Mouse (Mus musculus) lung, postnatal 0 days (tissue): ENCODE data around the gene Gm13102. TPM values are rescaled to one million over a fixed set of nuclear protein-coding genes. Genes with fewer than 3 reads are reported as not detected.
"Not testable (repeated sequence)": the region's sequence is repeated elsewhere in the genome, so short reads cannot be mapped to it uniquely, and the experiment has no call there.

Experiments
- ATAC-seq: fragments of 200-750 bp; cut with Nextera tagmentation; 2 replicates; pipeline ENCODE4 v1.8.0; 2017; ENCODE audit warnings: moderate library complexity
- DNase-seq: peaks from one replicate; pipeline ENCODE4 v3.0.0-alpha.2; 2016; ENCODE audit warnings: low spot score
- H3K27ac ChIP-seq: fragments of 300-500 bp; sonication (generic); 2 replicates; pipeline ENCODE4 v1.5.1; 2014; ENCODE audit warnings: antibody characterized with exemption, mild to moderate bottlenecking, low read length, mixed read lengths
- H3K27me3 ChIP-seq: fragments of 300-500 bp; sonication (generic); replicated peaks from 2 replicates; pipeline ENCODE4 v1.6.1; 2014; ENCODE audit warnings: low read length, mixed read lengths; ENCODE audit not compliant: insufficient read depth
- H3K36me3 ChIP-seq: fragments of 300-500 bp; sonication (generic); 2 replicates; pipeline ENCODE4 v1.6.1; 2014; ENCODE audit warnings: low read length, mixed read lengths; ENCODE audit not compliant: insufficient read depth
- H3K4me1 ChIP-seq: fragments of 300-500 bp; sonication (generic); 2 replicates; pipeline ENCODE4 v1.6.1; 2014; ENCODE audit warnings: antibody characterized with exemption, low read depth, low read length, mixed read lengths; ENCODE audit not compliant: insufficient read depth
- H3K4me2 ChIP-seq: fragments of 300-500 bp; sonication (generic); replicated peaks from 2 replicates; pipeline ENCODE4 v1.6.1; 2014; ENCODE audit warnings: low read depth, mild to moderate bottlenecking, low read length, moderate library complexity, mixed read lengths
- H3K4me3 ChIP-seq: fragments of 300-500 bp; sonication (generic); 2 replicates; pipeline ENCODE4 v1.5.1; 2014; ENCODE audit warnings: low read depth, low read length
- H3K9ac ChIP-seq: fragments of 300-500 bp; sonication (generic); replicated peaks from 2 replicates; pipeline ENCODE4 v1.6.1; 2014; ENCODE audit warnings: low read depth, mild to moderate bottlenecking
- H3K9me3 ChIP-seq: fragments of 300-500 bp; sonication (generic); 2 replicates; pipeline ENCODE4 v1.6.1; 2016; ENCODE audit warnings: low read length, mixed read lengths
- WGBS: fragments of 180-500 bp; shearing (Covaris S2); extraction: QIAGEN DNeasy Blood & Tissue Kit; methylation state at CpG from one replicate; pipeline ENCODE4 v1.1.7; 2014; 5-methylcytosine and 5-hydroxymethylcytosine counted together
- polyA plus RNA-seq: library from polyadenylated mRNA; unstranded; fragments of >200 nt; fragmentation: Nextera tagmentation; extraction: Ambion mirVana; gene quantifications from 2 replicates; pipeline ENCODE4 v1.2.1, GENCODE M21; 2015

The Gm13102 gene
- polyA plus RNA-seq: not detected in 2 replicates

DNA sequence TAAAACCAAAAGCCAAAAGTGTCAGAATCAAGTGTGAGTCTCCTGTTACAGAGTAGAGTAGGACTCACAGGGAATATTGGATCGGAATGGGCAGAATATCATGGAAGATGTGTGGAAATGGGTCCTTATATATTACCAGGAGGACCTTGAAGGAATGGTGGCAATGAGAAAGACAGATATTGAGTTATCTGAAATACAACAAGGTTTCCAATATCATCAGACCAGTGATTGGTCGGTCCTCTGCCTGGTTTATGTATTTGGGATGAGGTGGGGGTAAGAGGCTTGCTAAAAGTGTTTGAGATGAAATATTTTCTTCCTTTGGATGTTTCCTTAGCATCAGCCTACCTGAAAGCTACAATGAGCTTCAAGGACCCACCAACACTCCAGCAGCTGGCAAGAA, at the start of gene Gm13102:
Gene Gm13102 (plus strand): TSS at position 301 of the 400 bp plus-strand sequence.
- H3K9ac ChIP-seq: not testable (repeated sequence)
- no CpG with 5 or more reads among the region's 2 CpGs for WGBS

GRCm38 (mm10) chr4:144058826-144059225, 47.4 kb upstream of the Gm13102 start, which contains the start of gene Pramel4:
Gene Pramel4, plus strand, starts transcription at chr4:144059126.
- not testable (repeated sequence) for DNase-seq, H3K27me3 ChIP-seq, H3K4me3 ChIP-seq, H3K27ac ChIP-seq, H3K4me1 ChIP-seq, H3K9ac ChIP-seq, ATAC-seq, H3K4me2 ChIP-seq, H3K9me3 ChIP-seq, H3K36me3 ChIP-seq
- 82% methylated on average over 3 of the region's 3 CpGs for WGBS

More for the DNA sequence above, at the start of gene Gm13102:
- H3K4me1 ChIP-seq, H3K4me2 ChIP-seq, ATAC-seq, H3K36me3 ChIP-seq, H3K9me3 ChIP-seq, H3K27me3 ChIP-seq, H3K27ac ChIP-seq, DNase-seq, H3K4me3 ChIP-seq: not testable (repeated sequence)

Other genes with a start within 250 kb of the Gm13102 start
- gene Pramef6, start 206.1 kb upstream of the Gm13102 start, polyA plus RNA-seq: not detected in 2 replicates
- not detected in 2 replicates for gene Pramef25, start 155.5 kb upstream of the Gm13102 start, polyA plus RNA-seq
- not detected in 2 replicates for gene Gm13101, start 139.5 kb upstream of the Gm13102 start, polyA plus RNA-seq
- gene Pramef17, start 112.1 kb upstream of the Gm13102 start, polyA plus RNA-seq: not detected in 2 replicates
- gene Pramel4, start 47.3 kb upstream of the Gm13102 start, polyA plus RNA-seq: not detected in 2 replicates
- gene Oog3, start 56.2 kb downstream of the Gm13102 start, polyA plus RNA-seq: not detected in 2 replicates
- gene Oog2, start 84.2 kb downstream of the Gm13102 start, polyA plus RNA-seq: not detected in 2 replicates
- gene C87977, start 106.8 kb downstream of the Gm13102 start, polyA plus RNA-seq: not detected in 2 replicates
- not detected in 2 replicates for gene Pramel5, start 174.0 kb downstream of the Gm13102 start, polyA plus RNA-seq
- not detected in 2 replicates for gene Gm13128, start 223.8 kb downstream of the Gm13102 start, polyA plus RNA-seq